Mouse (Mus musculus): ENCODE data around the gene Dapk2. TPM values are rescaled to one million over a fixed set of nuclear protein-coding genes. Genes with fewer than 3 reads are reported as not detected.

The Dapk2 gene
- polyA plus RNA-seq, 1 experiment from 2014 or later = 1.3 TPM

DNA sequence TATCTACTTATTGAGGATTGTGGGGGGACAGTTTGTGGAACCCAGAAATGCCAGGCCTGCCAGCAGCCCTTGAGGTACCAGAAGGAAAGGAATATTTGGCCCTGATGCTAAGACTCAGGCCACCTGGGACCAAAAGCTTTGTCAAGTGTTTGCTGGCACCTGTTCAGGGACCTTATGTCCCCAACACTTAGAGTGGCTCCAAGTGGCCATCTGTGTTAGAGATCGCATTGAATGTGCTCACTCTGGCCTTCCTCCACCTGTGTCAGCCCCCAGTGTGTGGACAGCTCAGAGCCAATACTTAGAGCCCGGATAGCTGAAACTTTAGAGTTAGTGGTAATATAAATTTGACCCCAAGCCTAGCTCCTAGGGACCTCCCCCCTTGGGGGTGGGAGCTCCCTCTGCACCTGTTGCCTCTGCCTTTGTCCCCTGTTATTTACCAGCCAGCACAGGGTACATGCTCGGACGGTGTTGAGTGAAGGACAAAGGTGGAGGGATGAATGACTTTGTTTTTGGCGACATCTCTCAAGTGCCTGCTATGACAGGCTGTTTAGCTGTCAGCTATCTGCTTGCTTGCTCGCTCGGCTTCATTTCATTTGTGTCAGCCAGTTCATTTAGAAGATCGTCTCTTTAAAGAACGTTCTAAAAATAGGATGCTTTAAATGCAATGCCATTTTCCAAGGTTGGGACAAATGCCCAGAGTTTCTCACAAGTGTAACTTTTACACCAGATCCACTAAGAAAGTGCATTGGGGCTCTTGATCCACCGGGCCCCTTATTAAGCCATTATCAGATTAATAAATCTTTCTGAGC, 61.1 kb downstream of the Dapk2 start:
- H3K4me2 ChIP-seq = no peak overlapping the region
- H3K27me3 ChIP-seq = no peaks in the 10 kb centered on the region
- H3K4me3 ChIP-seq = no peak overlapping the region
- 69% methylated on average over 10 of the region's 10 CpGs for WGBS
- no peaks in the 10 kb centered on the region for H3K36me3 ChIP-seq
- H3K27ac ChIP-seq (replicated peaks) = no peak overlapping the region
- no peak for ATAC-seq (ENCODE audit: low read depth)
- no peaks in the 10 kb centered on the region for H3K4me1 ChIP-seq (replicated peaks)
- H3K9ac ChIP-seq = no peak overlapping the region
- H3K9me3 ChIP-seq = no peaks in the 10 kb centered on the region

DNA sequence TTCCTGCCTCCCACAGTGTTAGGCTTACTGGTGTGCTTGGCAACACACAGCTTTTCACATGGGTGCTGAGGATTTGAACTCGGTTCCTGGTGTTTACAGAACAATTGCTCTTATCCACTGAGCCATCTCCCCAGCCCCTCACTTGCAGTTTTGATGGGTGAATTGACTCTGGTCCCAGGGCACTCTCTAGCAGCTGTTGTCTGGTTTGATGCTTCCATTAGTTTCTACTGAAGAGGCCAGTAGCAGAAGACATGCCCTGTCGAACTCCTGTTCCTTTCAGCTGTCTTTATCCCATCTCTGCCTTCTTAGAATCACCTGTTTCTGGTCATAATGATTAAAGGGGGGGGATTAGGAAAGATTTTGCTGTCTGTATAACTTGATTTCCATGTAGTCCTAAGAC, 65.8 kb downstream of the Dapk2 start:
- 88% methylated on average over 2 of the region's 2 CpGs for WGBS
- H3K36me3 ChIP-seq = no peaks in the 10 kb centered on the region
- no peak for ATAC-seq (ENCODE audit: low read depth)
- H3K27ac ChIP-seq (replicated peaks) = no peak overlapping the region
- no peak overlapping the region for H3K9ac ChIP-seq
- H3K4me3 ChIP-seq = no peak overlapping the region
- H3K4me2 ChIP-seq = no peak overlapping the region
- no peaks in the 10 kb centered on the region for H3K9me3 ChIP-seq
- H3K27me3 ChIP-seq = no peaks in the 10 kb centered on the region
- H3K4me1 ChIP-seq (replicated peaks) = no peaks in the 10 kb centered on the region

DNA sequence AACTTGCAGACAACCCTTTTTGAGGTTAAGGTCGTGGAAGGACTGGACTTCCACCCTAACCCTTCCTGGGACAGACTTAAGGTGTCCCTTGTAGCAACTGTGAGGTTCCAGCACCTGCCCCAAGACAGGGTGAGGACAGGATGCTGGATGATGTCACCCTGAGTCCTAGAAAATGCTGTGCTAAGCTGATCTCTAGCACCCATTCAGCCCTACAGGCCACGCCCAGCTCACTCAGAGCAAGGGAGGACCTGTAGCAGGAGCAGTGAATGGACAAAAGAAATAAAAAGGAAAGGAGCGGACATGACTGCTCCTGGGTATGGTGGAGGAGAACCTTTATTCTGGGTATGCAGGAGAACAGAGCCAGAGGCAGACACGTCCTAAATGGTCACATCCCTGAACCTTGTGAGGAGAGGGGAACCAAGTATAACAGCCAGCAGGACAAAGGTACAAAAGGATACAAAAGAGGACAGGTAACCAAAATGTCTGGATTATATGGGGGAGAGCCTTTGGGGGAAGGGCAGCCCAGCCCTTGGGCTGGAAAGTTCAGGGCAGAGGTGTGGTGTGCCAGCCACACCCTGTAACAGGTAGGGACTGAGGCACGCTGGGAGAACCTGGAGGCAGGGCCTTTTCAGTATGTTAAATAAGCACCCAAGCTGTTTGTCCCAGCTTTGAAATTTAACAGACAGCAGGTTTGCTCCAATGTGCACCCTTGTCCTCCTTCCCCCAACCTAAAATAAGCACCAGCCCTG, 67.9 kb downstream of the Dapk2 start:
- no peak overlapping the region for H3K4me2 ChIP-seq
- H3K4me3 ChIP-seq = no peak overlapping the region
- H3K4me1 ChIP-seq (replicated peaks) = no peaks in the 10 kb centered on the region
- no peak overlapping the region for H3K27ac ChIP-seq (replicated peaks)
- no peaks in the 10 kb centered on the region for H3K27me3 ChIP-seq
- no peaks in the 10 kb centered on the region for H3K9me3 ChIP-seq
- H3K36me3 ChIP-seq = no peaks in the 10 kb centered on the region
- 71% methylated on average over 5 of the region's 5 CpGs for WGBS
- H3K9ac ChIP-seq = no peak overlapping the region
- ATAC-seq (ENCODE audit: low read depth) = no peak

GRCm38 (mm10) chr9:66228456-66229151, 70.6 kb downstream of the Dapk2 start:
- no peaks in the 10 kb centered on the region for H3K4me1 ChIP-seq (replicated peaks)
- H3K27ac ChIP-seq (replicated peaks) = no peak overlapping the region
- H3K4me2 ChIP-seq = no peak overlapping the region
- H3K4me3 ChIP-seq = no peak overlapping the region
- no peak overlapping the region for H3K9ac ChIP-seq
- no peaks in the 10 kb centered on the region for H3K36me3 ChIP-seq
- H3K27me3 ChIP-seq = no peaks in the 10 kb centered on the region
- WGBS = 71% methylated on average over 2 of the region's 2 CpGs
- ATAC-seq (ENCODE audit: low read depth) = no peak
- no peaks in the 10 kb centered on the region for H3K9me3 ChIP-seq

GRCm38 (mm10) chr9:66231820-66232479, 73.9 kb downstream of the Dapk2 start:
- Histone ChIP-seq H3K4me1 (replicated peaks) (no peaks in the 10 kb centered on the region), H3K9ac (no peak overlapping the region), H3K9me3 (0 out of 2 replicates have a peak, but pooled peaks cover 6% of the 10 kb centered on the region), H3K27me3 (no peaks in the 10 kb centered on the region), H3K4me3 (no peak overlapping the region), H3K27ac (replicated peaks) (no peak overlapping the region), H3K4me2 (no peak overlapping the region), H3K36me3 (no peaks in the 10 kb centered on the region)
- WGBS = 74% methylated on average over 7 of the region's 7 CpGs
- no peak for ATAC-seq (ENCODE audit: low read depth)

DNA sequence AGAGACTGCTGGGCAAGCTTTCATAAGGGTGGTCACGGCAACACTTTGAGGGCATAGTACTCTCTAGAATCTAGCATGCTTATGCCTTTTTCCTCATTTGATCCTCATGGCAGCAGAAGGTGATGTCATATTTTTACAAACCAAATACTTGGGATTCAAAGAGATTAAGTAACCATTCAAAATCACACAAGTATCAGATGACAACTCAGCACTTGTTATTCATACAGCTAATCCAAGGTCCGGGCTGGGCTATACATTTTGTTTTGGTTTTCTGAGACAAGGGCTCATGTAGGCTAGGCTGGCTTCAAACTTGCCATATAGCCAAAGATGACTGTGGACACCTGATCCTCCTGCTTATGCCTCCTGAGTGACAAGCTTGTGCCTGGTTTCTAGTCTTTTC, 78.6 kb downstream of the Dapk2 start:
- WGBS = 80% methylated on average over 2 of the region's 2 CpGs
- 0 out of 2 replicates have a peak, but pooled peaks cover 6% of the 10 kb centered on the region for H3K9me3 ChIP-seq
- H3K36me3 ChIP-seq = no peaks in the 10 kb centered on the region
- H3K27me3 ChIP-seq = no peaks in the 10 kb centered on the region
- ATAC-seq (ENCODE audit: low read depth) = no peak
- H3K4me3 ChIP-seq = no peak overlapping the region
- no peak overlapping the region for H3K9ac ChIP-seq
- H3K4me2 ChIP-seq = no peak overlapping the region
- H3K27ac ChIP-seq (replicated peaks) = no peak overlapping the region
- no peaks in the 10 kb centered on the region for H3K4me1 ChIP-seq (replicated peaks)

GRCm38 (mm10) chr9:66237742-66238141, 79.7 kb downstream of the Dapk2 start:
- Histone ChIP-seq H3K27ac (replicated peaks) (no peak overlapping the region), H3K36me3 (no peaks in the 10 kb centered on the region), H3K9ac (no peak overlapping the region), H3K4me2 (no peak overlapping the region), H3K27me3 (no peaks in the 10 kb centered on the region), H3K9me3 (0 out of 2 replicates have a peak, but pooled peaks cover 6% of the 10 kb centered on the region), H3K4me1 (replicated peaks) (no peaks in the 10 kb centered on the region), H3K4me3 (no peak overlapping the region)
- no peak for ATAC-seq (ENCODE audit: low read depth)
- 74% methylated on average over 1 of the region's 1 CpGs for WGBS

DNA sequence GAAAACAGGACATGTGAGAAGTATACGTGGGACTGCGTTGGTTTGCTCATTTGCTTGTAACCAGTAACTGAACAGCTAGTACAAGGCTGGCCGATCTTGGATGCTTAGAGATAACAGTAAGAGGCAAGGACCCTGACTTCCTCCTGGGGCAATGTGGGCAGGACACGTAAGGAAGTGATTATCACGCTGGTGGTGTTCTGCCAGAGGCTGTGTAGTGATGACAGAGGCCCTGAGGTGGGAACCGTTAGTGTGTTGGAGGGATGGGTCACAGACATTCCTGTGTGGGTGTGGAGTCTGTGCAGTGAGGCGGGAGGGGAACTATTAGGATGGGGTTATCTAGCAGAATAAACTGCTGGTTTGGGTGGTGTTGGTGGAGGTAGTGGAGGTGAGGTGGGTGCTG, 81.2 kb downstream of the Dapk2 start:
- no peaks in the 10 kb centered on the region for H3K36me3 ChIP-seq
- H3K9me3 ChIP-seq = 0 out of 2 replicates have a peak, but pooled peaks cover 6% of the 10 kb centered on the region
- H3K9ac ChIP-seq = no peak overlapping the region
- no peak overlapping the region for H3K4me2 ChIP-seq
- H3K27ac ChIP-seq (replicated peaks) = no peak overlapping the region
- no peaks in the 10 kb centered on the region for H3K27me3 ChIP-seq
- no peaks in the 10 kb centered on the region for H3K4me1 ChIP-seq (replicated peaks)
- WGBS = 84% methylated on average over 7 of the region's 7 CpGs
- H3K4me3 ChIP-seq = no peak overlapping the region
- ATAC-seq (ENCODE audit: low read depth) = no peak

DNA sequence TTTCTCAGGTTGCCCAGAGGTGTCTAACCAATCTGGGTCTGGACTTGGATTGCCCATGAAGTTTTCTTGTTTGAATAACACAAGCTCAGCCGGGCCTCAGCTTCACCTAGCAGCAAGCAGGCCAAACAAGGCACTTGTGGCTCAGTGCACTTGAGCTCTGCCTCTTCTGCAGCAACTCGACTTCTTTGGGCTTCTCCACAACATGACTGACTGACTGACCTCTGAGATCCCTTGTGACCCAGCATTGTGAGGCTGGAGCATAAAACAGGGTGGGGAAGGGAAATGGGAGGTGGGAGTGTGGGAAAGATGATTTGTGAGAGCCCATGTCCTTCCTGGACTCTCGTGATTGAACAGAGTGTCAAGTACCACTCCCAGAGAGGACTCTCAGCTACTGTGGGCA, 81.7 kb downstream of the Dapk2 start:
- no peak overlapping the region for H3K4me2 ChIP-seq
- H3K27me3 ChIP-seq = no peaks in the 10 kb centered on the region
- 69% methylated on average over 3 of the region's 3 CpGs for WGBS
- ATAC-seq (ENCODE audit: low read depth) = no peak
- H3K4me3 ChIP-seq = no peak overlapping the region
- 0 out of 2 replicates have a peak, but pooled peaks cover 6% of the 10 kb centered on the region for H3K9me3 ChIP-seq
- no peaks in the 10 kb centered on the region for H3K4me1 ChIP-seq (replicated peaks)
- H3K36me3 ChIP-seq = no peaks in the 10 kb centered on the region
- no peak overlapping the region for H3K27ac ChIP-seq (replicated peaks)
- H3K9ac ChIP-seq = no peak overlapping the region

- ATAC-seq (ENCODE audit: low read depth) = no peak
- no peak overlapping the region for H3K9ac ChIP-seq
- H3K27me3 ChIP-seq = no peaks in the 10 kb centered on the region
- H3K4me3 ChIP-seq = no peak overlapping the region
- no peak overlapping the region for H3K4me2 ChIP-seq
- H3K4me1 ChIP-seq (replicated peaks) = no peaks in the 10 kb centered on the region
- no peaks in the 10 kb centered on the region for H3K36me3 ChIP-seq
- no peak overlapping the region for H3K27ac ChIP-seq (replicated peaks)
- H3K9me3 ChIP-seq = no peaks in the 10 kb centered on the region
- 71% methylated on average over 4 of the region's 4 CpGs for WGBS
Observed at GRCm38 (mm10) chr9:66240493-66240892, 82.5 kb downstream of the Dapk2 start.

GRCm38 (mm10) chr9:66240991-66241390, 83.0 kb downstream of the Dapk2 start:
- no peak for ATAC-seq (ENCODE audit: low read depth)
- H3K9me3 ChIP-seq = no peaks in the 10 kb centered on the region

GRCm38 (mm10) chr9:66241722-66242121, 83.7 kb downstream of the Dapk2 start:
- H3K4me1 ChIP-seq (replicated peaks) = no peaks in the 10 kb centered on the region
- H3K36me3 ChIP-seq = no peaks in the 10 kb centered on the region
- H3K9me3 ChIP-seq = no peaks in the 10 kb centered on the region
- no peak for ATAC-seq (ENCODE audit: low read depth)
- H3K9ac ChIP-seq = no peak overlapping the region
- WGBS = 84% methylated on average over 4 of the region's 4 CpGs
- no peak overlapping the region for H3K4me3 ChIP-seq
- no peak overlapping the region for H3K27ac ChIP-seq (replicated peaks)
- H3K27me3 ChIP-seq = no peaks in the 10 kb centered on the region
- no peak overlapping the region for H3K4me2 ChIP-seq

More at GRCm38 (mm10) chr9:66240991-66241390, 83.0 kb downstream of the Dapk2 start:
- Histone ChIP-seq H3K4me1 (replicated peaks) (no peaks in the 10 kb centered on the region), H3K4me3 (no peak overlapping the region), H3K4me2 (no peak overlapping the region), H3K9ac (no peak overlapping the region), H3K27me3 (no peaks in the 10 kb centered on the region), H3K27ac (replicated peaks) (no peak overlapping the region), H3K36me3 (no peaks in the 10 kb centered on the region)
- 62% methylated on average over 3 of the region's 3 CpGs for WGBS

All from neural tube, embryonic 13.5 days (tissue).